Mouse (Mus musculus): ENCODE measurements around the gene Ddah2. TPM values are rescaled to one million over a fixed set of nuclear protein-coding genes. Genes with fewer than 3 reads are reported as not detected.

Ddah2 gene
- polyA plus RNA-seq, 1 experiment from 2014 or later, result 582 TPM

DNA sequence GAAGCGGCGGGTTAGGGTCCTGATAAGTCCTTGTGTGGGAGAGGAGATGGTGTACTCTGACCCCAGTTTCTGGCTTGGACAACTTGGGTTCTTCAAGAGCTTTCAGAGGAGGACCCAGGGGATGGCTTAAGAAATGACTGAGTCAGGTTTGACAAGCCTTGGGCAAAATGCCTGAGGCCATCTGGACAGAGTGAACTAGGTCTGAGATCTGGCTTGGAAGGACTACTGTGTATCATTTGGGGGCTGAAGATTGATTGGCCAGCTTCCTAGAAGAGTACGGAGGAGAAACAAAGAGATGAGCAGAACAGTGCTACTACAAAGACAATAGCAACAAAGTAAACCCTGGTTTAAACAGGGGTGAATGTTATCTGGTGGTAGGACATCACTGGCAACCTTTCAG is 4.6 kb downstream of the Ddah2 start:
- H3K9ac ChIP-seq (ENCODE audit: low read length), result no peak overlapping the region
- peaks cover 26% of the 10 kb centered on the region for H3K27me3 ChIP-seq (ENCODE audit: control insufficient read depth, insufficient read depth, low read length)
- no peak overlapping the region for H3K27ac ChIP-seq (replicated peaks; ENCODE audit: low read depth, low read length)
- DNase-seq (ENCODE audit: low spot score) (no peak), ATAC-seq (ENCODE audit: insufficient number of reproducible peaks, low FRiP score, low TSS enrichment, low read depth) (no peak)
- H3K4me1 ChIP-seq (ENCODE audit: control insufficient read depth, insufficient read depth, low read length), result peaks cover 19% of the 10 kb centered on the region
- no peaks in the 10 kb centered on the region for H3K9me3 ChIP-seq (ENCODE audit: control insufficient read depth, low read length)
- no peak overlapping the region for H3K4me3 ChIP-seq (ENCODE audit: low read depth, low read length)
- WGBS, result 96% methylated on average over 3 of the region's 3 CpGs
- no peak overlapping the region for H3K4me2 ChIP-seq (ENCODE audit: low read depth, severe bottlenecking)
- H3K36me3 ChIP-seq (ENCODE audit: control insufficient read depth, insufficient read depth, low read length), result peaks cover 11% of the 10 kb centered on the region

DNA sequence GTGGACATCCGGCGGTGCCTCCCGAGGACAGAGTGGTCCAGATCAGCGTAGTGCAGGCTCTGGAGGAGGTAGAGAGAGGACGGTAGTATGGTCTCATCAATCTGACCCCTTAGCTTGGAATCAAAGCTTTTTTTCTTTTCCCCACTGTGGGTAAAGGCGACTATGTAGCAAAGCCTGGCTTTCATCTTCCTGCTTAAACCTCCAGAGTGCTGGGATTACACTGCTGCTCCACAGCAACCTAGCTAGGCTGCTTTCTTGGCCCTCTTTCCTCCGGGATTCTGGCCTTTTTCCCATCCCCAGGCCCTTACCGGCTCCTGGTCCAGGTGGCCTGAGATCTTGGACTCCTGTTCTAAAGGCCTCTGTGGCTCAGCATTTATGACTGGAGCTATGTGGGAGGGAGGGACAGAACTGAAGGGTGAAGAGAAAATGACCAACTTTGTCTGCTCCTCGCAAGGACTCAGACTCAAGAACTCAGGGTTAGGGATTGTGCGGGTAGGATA is 5.6 kb downstream of the Ddah2 start:
- H3K4me3 ChIP-seq (ENCODE audit: low read depth, low read length), result no peak overlapping the region
- peaks cover 27% of the 10 kb centered on the region for H3K27me3 ChIP-seq (ENCODE audit: control insufficient read depth, insufficient read depth, low read length)
- ATAC-seq (ENCODE audit: insufficient number of reproducible peaks, low FRiP score, low TSS enrichment, low read depth), result no peak
- H3K4me1 ChIP-seq (ENCODE audit: control insufficient read depth, insufficient read depth, low read length), result peaks cover 19% of the 10 kb centered on the region
- H3K9ac ChIP-seq (ENCODE audit: low read length), result no peak overlapping the region
- DNase-seq (ENCODE audit: low spot score), result no peak
- WGBS, result 26% methylated on average over 10 of the region's 10 CpGs
- H3K36me3 ChIP-seq (ENCODE audit: control insufficient read depth, insufficient read depth, low read length), result peaks cover 11% of the 10 kb centered on the region
- H3K9me3 ChIP-seq (ENCODE audit: control insufficient read depth, low read length), result no peaks in the 10 kb centered on the region
- H3K4me2 ChIP-seq (ENCODE audit: low read depth, severe bottlenecking), result peak overlapping the region; percentile 74
- peak overlapping the region; percentile 51; the same call in 1 of the 2 replicates for H3K27ac ChIP-seq (replicated peaks; ENCODE audit: low read depth, low read length)

DNA sequence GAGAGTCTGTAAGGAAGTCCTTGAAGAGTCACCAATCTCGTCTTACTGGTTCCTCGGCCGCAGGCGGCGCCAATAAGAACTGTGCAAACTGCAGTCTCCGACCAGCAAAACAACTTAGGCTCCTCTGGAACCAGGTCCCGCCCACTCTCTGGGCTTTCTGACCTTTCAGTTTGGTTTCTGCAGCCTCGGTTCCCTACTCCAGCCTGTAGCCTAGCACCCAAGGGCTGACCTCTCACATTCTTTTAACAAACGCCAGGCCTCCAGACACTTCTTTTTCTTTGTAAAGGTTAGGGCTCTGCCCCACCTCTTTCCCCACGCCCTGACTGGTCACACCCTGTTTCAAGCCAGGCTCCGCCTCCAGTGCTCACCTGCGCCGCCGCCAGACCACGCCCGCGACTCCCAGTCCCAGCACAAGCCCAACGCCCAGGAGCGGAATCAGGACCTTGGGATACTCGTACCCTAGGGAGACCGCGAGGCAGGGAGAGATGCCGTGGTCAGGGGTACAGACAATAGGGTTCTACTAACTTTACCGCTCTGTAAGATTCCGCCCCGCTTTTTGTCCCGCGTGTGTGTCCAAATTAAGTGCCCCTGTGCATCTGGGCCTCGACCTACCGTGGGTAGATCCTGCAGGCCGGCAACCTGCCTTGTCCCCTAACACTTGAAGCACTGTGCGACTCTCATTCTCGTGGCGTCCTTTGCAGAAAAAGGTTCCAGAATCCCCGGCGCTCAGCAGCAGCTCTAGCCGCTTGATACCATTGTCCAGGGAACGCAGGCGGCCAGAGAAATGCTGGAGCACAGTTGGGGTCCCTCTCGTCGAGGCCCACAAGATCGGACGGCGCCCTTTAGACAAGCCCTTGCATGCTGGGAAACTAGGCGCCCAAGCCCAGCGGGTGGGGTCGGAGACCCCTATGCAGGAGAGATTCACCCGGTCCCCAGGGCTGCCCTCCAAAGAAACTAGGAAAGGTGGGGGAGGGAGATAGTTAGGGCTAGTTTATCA is 6.4 kb downstream of the Ddah2 start, which contains the start of gene Ly6g6c:
TSS of gene Ly6g6c (plus strand) at position 438 of the 997 bp plus-strand sequence.
- peak within 1 kb of the TSS; percentile 74 for H3K4me2 ChIP-seq (ENCODE audit: low read depth, severe bottlenecking)
- peak within 1 kb of the TSS; percentile 51; the same call in 1 of the 2 replicates for H3K27ac ChIP-seq (replicated peaks; ENCODE audit: low read depth, low read length)
- no peaks in the 10 kb centered on the region for H3K9me3 ChIP-seq (ENCODE audit: control insufficient read depth, low read length)
- peaks cover 27% of the 10 kb centered on the region for H3K27me3 ChIP-seq (ENCODE audit: control insufficient read depth, insufficient read depth, low read length)
- H3K36me3 ChIP-seq (ENCODE audit: control insufficient read depth, insufficient read depth, low read length), result peaks cover 11% of the 10 kb centered on the region
- ATAC-seq (ENCODE audit: insufficient number of reproducible peaks, low FRiP score, low TSS enrichment, low read depth) (peak; percentile 31; the same call in 1 of the 2 replicates), DNase-seq (ENCODE audit: low spot score) (peak; percentile 71)
- peak within 1 kb of the TSS; percentile 21 for H3K4me3 ChIP-seq (ENCODE audit: low read depth, low read length)
- peak within 1 kb of the TSS; percentile 49 for H3K9ac ChIP-seq (ENCODE audit: low read length)
- 2% methylated on average over 48 of the region's 48 CpGs for WGBS
- peaks cover 16% of the 10 kb centered on the region for H3K4me1 ChIP-seq (ENCODE audit: control insufficient read depth, insufficient read depth, low read length)

DNA sequence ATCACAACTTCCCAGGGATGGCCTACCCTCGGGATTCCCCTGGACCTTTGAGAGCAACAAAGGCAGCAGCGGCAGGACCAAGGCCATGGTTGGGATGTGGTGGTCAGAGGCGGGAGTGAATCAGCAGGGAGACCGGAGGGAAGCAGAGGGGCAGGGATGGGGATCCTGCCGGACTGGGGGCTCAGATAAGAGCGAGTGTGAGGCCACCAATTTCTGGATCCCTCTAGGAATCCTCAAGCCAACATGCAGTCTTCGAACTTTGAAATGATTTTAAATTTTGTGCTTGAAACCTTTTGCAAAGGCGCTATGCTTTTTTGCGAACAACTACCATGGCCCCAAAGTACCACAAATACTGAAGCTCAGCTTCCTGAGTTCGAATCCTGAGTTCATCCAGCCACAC is 7.2 kb downstream of the Ddah2 start, which contains the start of gene Mpig6b:
TSS of gene Mpig6b (minus strand) at position 101 of the 400 bp plus-strand sequence.
- ATAC-seq (ENCODE audit: insufficient number of reproducible peaks, low FRiP score, low TSS enrichment, low read depth) (no peak), DNase-seq (ENCODE audit: low spot score) (no peak)
- 43% methylated on average over 10 of the region's 10 CpGs for WGBS
- Histone ChIP-seq H3K9me3 (ENCODE audit: control insufficient read depth, low read length) (no peaks in the 10 kb centered on the region), H3K4me1 (ENCODE audit: control insufficient read depth, insufficient read depth, low read length) (peaks cover 13% of the 10 kb centered on the region; the same call in 1 of the 2 replicates), H3K4me3 (ENCODE audit: low read depth, low read length) (peak within 1 kb of the TSS; percentile 21), H3K27ac (replicated peaks; ENCODE audit: low read depth, low read length) (no peak within 1 kb of the TSS), H3K27me3 (ENCODE audit: control insufficient read depth, insufficient read depth, low read length) (peaks cover 27% of the 10 kb centered on the region), H3K36me3 (ENCODE audit: control insufficient read depth, insufficient read depth, low read length) (peaks cover 7% of the 10 kb centered on the region), H3K9ac (ENCODE audit: low read length) (peak within 1 kb of the TSS; percentile 49), H3K4me2 (ENCODE audit: low read depth, severe bottlenecking) (peak within 1 kb of the TSS; percentile 74)

DNA sequence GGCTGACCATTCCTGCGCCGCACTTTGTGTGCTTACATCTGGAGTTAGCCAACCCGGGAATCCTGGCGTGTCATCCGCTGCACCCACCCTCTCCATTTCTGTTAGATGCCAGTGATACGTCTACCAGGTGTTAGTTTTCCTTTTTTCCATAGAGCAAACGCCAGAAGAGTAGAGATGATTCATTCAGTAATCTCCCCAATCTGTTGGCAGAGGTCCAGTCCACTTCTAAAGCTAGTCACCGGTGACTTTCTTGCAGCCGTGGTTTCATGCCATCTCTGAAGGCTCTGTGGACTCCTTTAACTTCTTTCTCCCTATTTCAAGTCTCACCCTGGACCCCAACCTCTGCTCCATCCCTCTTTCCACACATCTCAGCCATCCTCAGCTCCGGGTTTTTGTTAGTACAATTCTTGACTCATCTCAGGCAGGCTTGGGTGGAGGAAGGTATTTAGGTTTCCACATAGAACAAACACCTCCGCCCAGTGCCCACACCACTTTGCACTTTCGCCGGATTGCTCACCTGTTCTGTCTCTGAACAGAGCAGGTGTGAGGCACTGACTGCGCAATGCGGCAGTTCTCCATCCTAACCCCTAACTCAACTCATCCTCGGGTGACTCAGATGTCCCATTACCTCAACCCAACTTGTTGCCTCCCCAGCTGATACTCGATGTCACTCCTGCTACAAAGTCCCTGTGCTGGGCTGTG is 9.5 kb downstream of the Ddah2 start:
- H3K27ac ChIP-seq (replicated peaks; ENCODE audit: low read depth, low read length), result no peak overlapping the region

DNA sequence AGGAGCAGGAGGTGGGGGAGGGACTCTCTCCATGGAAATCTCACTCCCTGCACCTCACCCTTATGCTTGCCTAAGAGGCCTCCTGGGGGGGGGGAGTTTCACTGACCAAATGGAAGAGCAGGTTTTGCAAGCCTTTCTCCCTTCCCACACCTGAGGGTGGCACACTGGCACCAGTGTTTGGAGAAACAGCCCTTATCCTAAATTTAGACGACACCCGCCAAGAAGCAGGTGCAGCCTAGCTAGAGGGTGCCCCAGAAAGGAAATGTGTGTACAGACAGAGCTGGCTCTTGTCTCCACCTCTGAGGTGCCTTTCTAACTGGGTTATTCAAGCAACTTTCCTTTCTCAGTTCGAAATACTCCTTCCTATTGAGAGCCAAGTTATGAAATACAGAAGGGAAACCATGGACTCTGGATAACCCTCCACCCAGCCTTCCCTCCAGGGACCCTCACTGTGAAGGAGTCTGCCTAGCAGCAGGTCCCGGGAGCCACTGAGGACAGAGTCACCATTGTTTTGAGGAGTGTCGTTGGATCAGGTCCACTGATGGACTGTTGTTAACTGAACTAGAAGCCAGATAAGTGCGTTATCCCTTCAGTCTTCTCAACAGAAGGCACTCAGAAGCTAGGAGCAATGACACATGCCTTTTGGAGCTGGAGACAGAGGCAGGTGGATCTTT is 11.9 kb downstream of the Ddah2 start:
- Histone ChIP-seq H3K27me3 (ENCODE audit: control insufficient read depth, insufficient read depth, low read length) (peaks cover 19% of the 10 kb centered on the region), H3K4me2 (ENCODE audit: low read depth, severe bottlenecking) (no peak overlapping the region), H3K9ac (ENCODE audit: low read length) (no peak overlapping the region), H3K9me3 (ENCODE audit: control insufficient read depth, low read length) (no peaks in the 10 kb centered on the region), H3K4me1 (ENCODE audit: control insufficient read depth, insufficient read depth, low read length) (0 out of 2 replicates have a peak, but pooled peaks cover 2% of the 10 kb centered on the region), H3K36me3 (ENCODE audit: control insufficient read depth, insufficient read depth, low read length) (no peaks in the 10 kb centered on the region), H3K4me3 (ENCODE audit: low read depth, low read length) (no peak overlapping the region), H3K27ac (replicated peaks; ENCODE audit: low read depth, low read length) (no peak overlapping the region)
- no peak for ATAC-seq (ENCODE audit: insufficient number of reproducible peaks, low FRiP score, low TSS enrichment, low read depth)
- WGBS, result 66% methylated on average over 6 of the region's 6 CpGs
- no peak for DNase-seq (ENCODE audit: low spot score)

More for the DNA sequence above, 9.5 kb downstream of the Ddah2 start:
- DNase-seq (ENCODE audit: low spot score), result no peak
- Histone ChIP-seq H3K4me2 (ENCODE audit: low read depth, severe bottlenecking) (no peak overlapping the region), H3K9me3 (ENCODE audit: control insufficient read depth, low read length) (no peaks in the 10 kb centered on the region), H3K36me3 (ENCODE audit: control insufficient read depth, insufficient read depth, low read length) (no peaks in the 10 kb centered on the region), H3K27me3 (ENCODE audit: control insufficient read depth, insufficient read depth, low read length) (peaks cover 27% of the 10 kb centered on the region), H3K4me1 (ENCODE audit: control insufficient read depth, insufficient read depth, low read length) (peaks cover 13% of the 10 kb centered on the region; the same call in 1 of the 2 replicates), H3K9ac (ENCODE audit: low read length) (no peak overlapping the region), H3K4me3 (ENCODE audit: low read depth, low read length) (no peak overlapping the region)
- ATAC-seq (ENCODE audit: insufficient number of reproducible peaks, low FRiP score, low TSS enrichment, low read depth), result no peak
- 82% methylated on average over 17 of the region's 17 CpGs for WGBS

DNA sequence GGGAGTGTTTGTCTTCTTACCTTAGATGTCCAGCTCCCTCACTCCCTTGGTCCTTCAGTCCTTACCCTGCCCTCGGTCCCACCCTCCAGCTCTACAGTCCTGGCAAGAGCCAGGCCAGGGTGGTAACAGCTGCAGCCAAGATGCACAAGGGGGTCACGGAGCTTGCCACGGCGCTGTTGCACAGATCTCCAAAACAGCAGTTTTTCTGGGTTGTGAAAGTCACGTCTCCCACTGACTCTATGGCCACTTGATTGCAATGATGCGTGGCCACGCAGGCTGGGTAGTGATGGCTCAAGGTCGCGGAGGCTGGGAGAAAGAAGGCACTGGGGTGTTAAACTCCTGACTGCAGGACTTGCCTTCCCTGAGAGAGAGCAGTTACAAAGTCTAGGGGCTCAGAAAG is 12.6 kb downstream of the Ddah2 start:
- no peak overlapping the region; the same call in 1 of the 2 replicates for H3K9ac ChIP-seq (ENCODE audit: low read length)
- peaks cover 12% of the 10 kb centered on the region for H3K27me3 ChIP-seq (ENCODE audit: control insufficient read depth, insufficient read depth, low read length)
- no peaks in the 10 kb centered on the region for H3K9me3 ChIP-seq (ENCODE audit: control insufficient read depth, low read length)
- 82% methylated on average over 9 of the region's 9 CpGs for WGBS
- H3K27ac ChIP-seq (replicated peaks; ENCODE audit: low read depth, low read length), result no peak overlapping the region
- H3K4me2 ChIP-seq (ENCODE audit: low read depth, severe bottlenecking), result no peak overlapping the region
- H3K36me3 ChIP-seq (ENCODE audit: control insufficient read depth, insufficient read depth, low read length), result no peaks in the 10 kb centered on the region
- DNase-seq (ENCODE audit: low spot score) (no peak), ATAC-seq (ENCODE audit: insufficient number of reproducible peaks, low FRiP score, low TSS enrichment, low read depth) (no peak)
- H3K4me1 ChIP-seq (ENCODE audit: control insufficient read depth, insufficient read depth, low read length), result 0 out of 2 replicates have a peak, but pooled peaks cover 2% of the 10 kb centered on the region
- H3K4me3 ChIP-seq (ENCODE audit: low read depth, low read length), result no peak overlapping the region
